Mouse (Mus musculus): ENCODE results near the gene Gm30191. TPM values are rescaled to one million over a fixed set of nuclear protein-coding genes. Genes with fewer than 3 reads are reported as not detected.

Gene Gm30191
- not detected for total RNA-seq (2021)

- intact Hi-C loops (cut with DNase I), result no loop called here
- DNase-seq (ENCODE audit: low spot score in 2 of 2), result no peak
These were observed at the start of gene Gm30191 for GRCm38 (mm10) chr4:134246719-134247258. Gene Gm30191 (plus strand): TSS chr4:134246935.

DNA sequence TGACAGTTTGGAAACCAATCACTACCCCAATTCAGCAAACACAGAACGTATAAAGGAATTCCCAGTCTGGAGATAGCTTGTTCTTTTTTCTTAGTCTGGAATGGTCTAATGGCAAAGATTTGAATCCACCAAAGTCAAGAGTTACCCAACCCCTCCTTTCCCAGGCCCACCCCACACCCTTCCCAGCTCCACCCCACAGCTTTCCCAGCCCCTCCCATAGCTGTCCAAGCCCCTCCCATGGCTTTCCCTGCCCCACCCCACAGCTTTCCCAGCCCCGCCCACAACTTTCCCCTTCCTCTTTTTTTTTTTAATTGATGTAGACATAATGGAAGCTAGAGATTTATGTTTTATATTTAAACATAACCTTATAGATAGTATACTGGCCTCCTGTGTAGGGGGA is 47.4 kb upstream of the Gm30191 start:
- intact Hi-C loops (cut with DNase I), result loop anchor here (5.0 kb wide), 1 partner anchor 33 kb away; no protein-coding TSS in a partner anchor
- DNase-seq (ENCODE audit: low spot score in 2 of 2), result no peak

DNA sequence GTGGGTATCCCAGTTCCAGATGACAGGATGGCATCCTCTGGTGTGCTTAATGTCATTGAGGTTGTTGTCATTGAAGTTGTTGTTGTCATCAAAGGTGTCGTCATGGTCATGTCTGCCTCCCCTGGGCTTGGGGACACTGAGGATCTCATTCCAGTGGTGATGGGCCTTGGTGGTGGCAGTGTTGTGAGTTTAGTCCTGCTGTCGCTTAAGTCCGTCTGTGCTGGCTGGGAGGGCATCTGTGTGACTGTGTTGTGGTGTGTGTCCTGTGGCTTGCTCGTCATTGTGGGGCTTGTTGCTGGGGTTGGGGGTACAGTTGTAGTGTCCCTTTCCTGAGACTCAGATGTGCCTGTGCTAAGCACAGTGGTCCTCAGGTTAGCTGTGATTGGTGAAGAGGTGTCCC is 43.8 kb upstream of the Gm30191 start, which contains the start of gene Gm7534:
TSS of gene Gm7534 (minus strand) at position 101 of the 400 bp plus-strand sequence.
- DNase-seq (ENCODE audit: low spot score in 2 of 2), result no peak
- intact Hi-C loops (cut with DNase I), result no loop called here

DNA sequence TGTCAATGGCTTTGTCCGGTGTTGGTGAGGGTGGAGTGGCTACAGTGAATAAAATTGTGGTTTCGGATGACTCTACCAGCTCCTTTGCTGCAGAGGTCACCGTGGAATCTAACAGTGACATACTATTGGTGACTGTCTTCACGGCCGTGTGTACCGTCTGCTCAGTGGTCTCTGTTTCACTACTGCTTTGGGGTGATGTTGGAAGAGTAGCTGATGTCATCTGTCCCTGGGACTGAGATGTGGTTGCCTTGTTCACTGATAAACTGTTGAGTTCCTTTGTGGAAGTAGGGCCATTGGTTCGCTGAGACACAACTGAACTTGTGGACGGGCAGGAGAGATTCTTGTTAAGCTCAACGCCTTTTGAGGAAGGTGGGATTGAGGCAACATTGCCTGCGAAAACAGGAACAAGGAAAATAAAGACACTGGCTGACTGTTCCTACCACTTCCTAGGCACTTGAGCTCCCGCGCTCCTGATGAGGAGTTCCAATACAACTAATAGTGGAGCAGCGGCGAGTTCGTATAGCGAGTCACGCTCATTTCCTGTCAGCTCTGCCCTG is 43.3 kb upstream of the Gm30191 start:
- DNase-seq (ENCODE audit: low spot score in 2 of 2), result no peak
- intact Hi-C loops (cut with DNase I), result no loop called here

- intact Hi-C loops (cut with DNase I), result no loop called here
- DNase-seq (ENCODE audit: low spot score in 2 of 2), result no peak
These were observed 40.2 kb upstream of the Gm30191 start for GRCm38 (mm10) chr4:134206488-134207053.

DNA sequence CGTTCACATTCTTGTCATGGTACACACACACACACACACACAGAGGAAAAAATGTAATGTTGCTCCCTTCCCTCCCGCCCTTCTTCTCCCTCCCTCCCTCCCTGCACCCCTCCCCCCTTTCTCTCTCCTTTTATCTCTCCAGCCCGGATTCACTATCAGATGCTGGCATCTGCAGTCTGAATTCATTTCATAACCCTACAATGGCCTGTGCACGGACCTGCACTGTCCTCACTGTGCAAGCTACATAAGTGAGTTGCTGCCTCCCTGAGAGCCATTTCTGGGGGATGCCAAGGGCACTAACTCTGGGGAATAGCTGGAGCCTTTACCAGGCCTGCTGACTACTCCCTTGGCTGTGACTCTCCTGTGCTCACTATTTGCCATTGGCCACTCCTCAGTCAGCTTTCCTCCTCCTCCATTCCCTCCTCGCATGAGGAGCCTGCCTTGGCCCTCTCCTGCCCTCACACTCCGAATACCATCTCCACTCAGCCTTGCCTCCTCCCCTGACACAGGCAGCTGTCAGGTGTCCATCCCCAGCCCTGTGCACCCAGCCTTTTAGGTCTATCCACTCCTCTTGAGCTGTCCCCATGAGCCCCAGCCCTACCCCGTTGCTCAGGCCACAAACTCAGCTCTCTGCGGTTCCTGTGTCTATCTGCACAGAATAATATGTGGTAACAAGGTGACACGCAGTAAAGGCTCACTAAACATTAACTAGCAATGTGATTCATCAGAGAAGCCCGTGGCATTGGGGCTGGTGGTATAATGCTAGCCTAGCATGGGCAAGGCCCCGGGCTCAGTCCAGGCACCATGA is 23.7 kb upstream of the Gm30191 start:
- intact Hi-C loops (cut with DNase I), result no loop called here
- DNase-seq (ENCODE audit: low spot score in 2 of 2), result no peak

GRCm38 (mm10) chr4:134227194-134227593 is 19.5 kb upstream of the Gm30191 start, which contains the start of gene Catsper4:
Gene Catsper4 (minus strand): TSS chr4:134227383.
- intact Hi-C loops (cut with DNase I), result no loop called here
- DNase-seq (ENCODE audit: low spot score in 2 of 2), result no peak

DNA sequence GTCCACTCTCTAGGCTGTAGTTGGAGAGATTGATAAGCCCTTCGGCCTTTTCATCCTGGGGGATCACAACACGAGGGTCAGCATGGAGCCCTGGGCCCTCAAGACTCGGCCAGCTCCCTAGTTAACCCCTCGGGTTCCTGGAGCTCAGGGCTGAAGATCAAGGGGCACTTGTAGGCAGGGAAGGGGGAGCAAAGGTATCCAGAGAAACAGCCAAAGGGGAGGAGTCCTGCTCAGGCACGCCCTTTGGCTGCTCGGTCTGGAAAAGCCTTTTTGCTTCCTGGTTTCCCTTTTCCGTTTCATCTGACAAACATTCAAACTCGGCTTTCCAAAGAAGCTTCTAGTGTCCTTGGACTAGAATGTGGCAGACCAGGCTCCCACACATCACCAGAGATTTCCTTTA is 16.3 kb upstream of the Gm30191 start:
- no peak for DNase-seq (ENCODE audit: low spot score in 2 of 2)
- intact Hi-C loops (cut with DNase I), result loop anchor here (5.0 to 10.0 kb wide), 3 partner anchors 33 to 446 kb away; no protein-coding TSS in a partner anchor

DNA sequence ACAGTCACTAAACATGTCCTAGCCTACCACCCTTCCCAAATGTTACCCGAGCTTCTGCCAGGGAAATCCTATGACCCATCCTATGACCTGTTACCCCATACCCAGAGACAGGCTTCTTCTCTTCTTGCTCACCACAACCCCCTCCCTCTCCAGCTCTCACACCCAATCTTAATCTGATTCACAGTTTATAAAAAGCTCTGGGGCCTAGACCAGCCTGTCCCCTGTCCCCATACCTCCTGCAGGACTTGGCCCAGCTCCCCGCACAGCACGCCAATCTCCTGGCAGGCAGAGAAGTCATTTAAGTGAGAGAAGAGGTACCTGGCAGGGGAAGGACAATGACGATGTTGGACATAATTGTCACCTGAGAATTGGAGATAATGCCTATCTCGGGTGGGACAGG is 11.9 kb upstream of the Gm30191 start:
- intact Hi-C loops (cut with DNase I), result loop anchor here (5.0 to 10.0 kb wide), 3 partner anchors 38 to 450 kb away; no protein-coding TSS in a partner anchor
- DNase-seq (ENCODE audit: low spot score in 2 of 2), result no peak

DNA sequence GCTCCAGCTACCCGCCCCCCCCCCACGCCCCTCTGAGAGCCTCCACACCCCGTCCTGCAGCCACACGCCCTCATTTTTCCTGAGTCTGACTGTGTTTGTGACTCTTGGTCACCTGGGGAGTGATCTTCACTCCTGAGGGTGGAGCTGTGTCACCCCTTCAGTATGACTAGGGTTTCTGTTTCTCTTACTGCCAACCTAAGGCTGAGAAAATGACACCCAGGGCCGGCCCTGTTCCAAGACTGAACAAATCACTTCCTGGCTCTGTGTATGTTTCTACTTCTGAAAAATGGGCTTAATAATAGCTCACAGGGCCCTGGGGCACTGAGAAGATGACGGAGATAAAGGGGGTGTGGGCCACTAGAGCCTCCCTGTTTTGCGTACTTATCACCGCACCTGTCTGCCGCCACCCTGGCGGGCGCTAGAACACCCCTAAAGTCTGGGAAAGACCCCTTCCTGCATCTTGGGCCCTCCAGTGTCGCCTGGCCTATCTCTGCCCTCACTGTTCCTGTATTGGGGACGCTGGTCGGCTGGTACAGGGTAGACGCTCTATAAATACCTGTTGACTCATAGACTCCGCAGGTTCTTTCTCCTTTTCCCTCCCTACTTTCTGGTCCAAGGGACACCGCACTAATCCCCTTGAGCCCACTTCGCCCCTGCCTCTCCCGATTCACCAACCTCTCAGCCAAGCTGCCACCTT is 9.0 kb upstream of the Gm30191 start:
- no peak for DNase-seq (ENCODE audit: low spot score in 2 of 2)
- intact Hi-C loops (cut with DNase I), result loop anchor here (10.0 kb wide), 1 partner anchor 453 kb away; no protein-coding TSS in a partner anchor

- intact Hi-C loops (cut with DNase I), result loop anchor here (10.0 kb wide), 1 partner anchor 453 kb away; no protein-coding TSS in a partner anchor
- no peak for DNase-seq (ENCODE audit: low spot score in 2 of 2)
These were observed 8.5 kb upstream of the Gm30191 start, which contains the start of gene Cnksr1 for GRCm38 (mm10) chr4:134238279-134238651. Gene Cnksr1 (minus strand): TSS chr4:134238399.

DNA sequence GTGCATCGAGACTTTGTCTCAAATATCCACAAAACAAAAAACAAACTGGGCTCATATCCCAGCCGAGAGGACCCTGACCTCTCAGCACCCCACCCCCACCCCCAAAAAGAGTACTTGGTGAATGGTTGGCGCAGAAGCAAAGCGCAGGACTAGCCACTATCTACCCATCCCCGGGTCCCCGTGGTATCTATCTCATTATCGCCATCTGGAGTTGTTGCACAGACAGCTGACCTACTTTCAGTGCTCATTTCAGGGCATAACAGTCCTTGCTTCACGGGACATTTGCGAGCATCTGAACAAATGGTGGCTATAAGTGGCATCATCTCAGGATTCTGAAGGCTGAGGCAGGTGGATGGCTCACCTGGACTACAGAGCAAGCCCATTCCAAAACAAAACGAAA is 8.0 kb upstream of the Gm30191 start:
- DNase-seq (ENCODE audit: low spot score in 2 of 2), result no peak
- intact Hi-C loops (cut with DNase I), result loop anchor here (10.0 kb wide), 1 partner anchor 454 kb away; no protein-coding TSS in a partner anchor

- intact Hi-C loops (cut with DNase I), result loop anchor here (2.0 kb wide), 1 partner anchor 57 kb away; the partner anchor contains the start of gene Cep85
- DNase-seq (ENCODE audit: low spot score in 2 of 2), result no peak
These were observed 3.1 kb upstream of the Gm30191 start, which contains the start of gene E130218I03Rik for GRCm38 (mm10) chr4:134243516-134244250. Gene E130218I03Rik (plus strand): TSS chr4:134243662.

DNA sequence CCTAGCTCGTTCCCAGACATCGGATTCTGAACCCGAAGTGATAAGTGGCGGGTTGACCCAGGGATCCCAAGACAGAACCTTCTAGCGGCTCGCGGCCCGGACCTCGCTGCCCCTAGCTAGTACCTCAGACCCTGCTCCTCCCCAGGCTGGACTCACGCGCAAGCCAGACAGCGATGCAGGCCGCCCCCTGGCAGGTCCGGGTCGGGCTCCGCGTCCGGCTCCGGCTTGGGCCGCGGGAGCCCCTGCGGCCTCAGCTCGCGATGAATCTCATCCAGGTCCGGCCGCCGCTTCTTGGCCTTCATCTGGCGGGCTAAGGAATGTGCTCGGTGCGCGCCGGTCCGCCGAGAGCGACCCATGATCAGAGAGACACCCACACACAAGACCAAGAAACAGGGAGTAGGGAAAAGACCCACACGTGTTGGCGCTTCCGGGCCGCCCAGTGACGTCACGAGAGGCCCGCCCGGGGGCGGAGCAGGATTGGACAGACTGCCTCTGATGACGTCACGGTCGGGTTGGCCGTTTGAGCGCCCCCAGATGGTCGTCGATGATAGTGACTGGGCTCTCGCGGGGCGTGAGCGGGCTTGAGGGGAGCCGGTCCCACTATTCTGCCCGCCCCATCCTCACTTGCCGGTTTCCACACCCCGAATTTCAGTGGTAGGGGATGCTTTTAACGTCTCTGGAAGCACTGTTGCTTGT is 1.4 kb upstream of the Gm30191 start, which contains the start of gene Zfp593:
TSS of gene Zfp593 (minus strand) at position 445 of the 696 bp plus-strand sequence.
- DNase-seq (ENCODE audit: low spot score in 2 of 2), result peak; percentile 95 to 97
- intact Hi-C loops (cut with DNase I), result loop anchor here (2.0 kb wide), 1 partner anchor 58 kb away; the partner anchor contains the start of gene Cep85

- intact Hi-C loops (cut with DNase I), result no loop called here
These were observed 479 bp upstream of the Gm30191 start for GRCm38 (mm10) chr4:134246256-134246655.

GRCm38 (mm10) chr4:134249651-134250050 is 2.9 kb downstream of the Gm30191 start:
- intact Hi-C loops (cut with DNase I), result loop anchor here (2.0 to 10.0 kb wide), 3 partner anchors 43 to 235 kb away; no protein-coding TSS in a partner anchor
- peak; percentile 56 to 66 for DNase-seq (ENCODE audit: low spot score in 2 of 2)

More at GRCm38 (mm10) chr4:134246256-134246655, 479 bp upstream of the Gm30191 start:
- no peak for DNase-seq (ENCODE audit: low spot score in 2 of 2)

DNA sequence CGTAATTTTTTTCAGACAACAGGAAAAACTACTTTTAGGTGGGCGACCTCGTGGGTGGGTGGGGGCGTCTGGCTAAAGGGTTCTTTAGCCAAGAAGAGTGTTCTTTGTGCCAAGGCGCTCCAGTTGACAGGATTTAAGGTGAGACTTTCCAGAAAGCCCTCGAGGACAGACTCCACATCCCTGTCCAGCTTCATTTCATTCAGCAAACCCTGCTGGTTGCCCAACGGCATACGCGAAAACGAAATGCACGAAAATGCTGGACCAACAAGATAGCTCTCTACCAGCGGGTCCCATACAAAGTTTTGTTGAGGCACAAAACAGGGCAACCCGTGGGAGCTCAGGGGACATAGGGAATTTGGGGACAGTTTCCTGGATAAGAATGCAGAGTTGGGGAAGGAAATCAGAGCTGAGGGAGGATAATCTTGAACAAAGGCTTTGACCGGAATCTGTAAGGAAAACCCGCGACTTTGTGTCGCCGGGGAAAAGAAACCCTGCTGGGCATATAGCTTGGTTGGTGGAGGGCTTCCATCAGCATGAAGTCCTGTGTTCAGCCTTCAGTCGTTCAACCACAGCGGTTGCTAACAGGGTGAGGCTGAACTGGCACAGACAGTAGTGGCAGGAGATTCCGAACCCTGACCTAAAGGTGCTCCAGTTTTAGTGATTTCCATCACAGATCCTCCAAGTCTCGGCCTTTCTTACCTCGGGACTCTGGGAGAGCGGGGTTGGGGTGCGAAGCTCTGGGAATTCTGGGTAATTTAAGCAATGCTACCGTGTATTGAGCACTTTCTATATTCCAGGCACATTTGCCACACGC is 3.6 kb downstream of the Gm30191 start:
- no peak for DNase-seq (ENCODE audit: low spot score in 2 of 2)
- intact Hi-C loops (cut with DNase I), result loop anchor here (2.0 to 10.0 kb wide), 3 partner anchors 42 to 234 kb away; no protein-coding TSS in a partner anchor
